Mouse (Mus musculus): ENCODE measurements around the gene Gm3880.
A peak's percentile ranks its signal among the peaks of the same experiment; 100 is the strongest.
"Not testable (repeated sequence)": the region's sequence is repeated elsewhere in the genome, so short reads cannot be mapped to it uniquely, and the experiment has no call there.

The Gm3880 gene

GRCm38 (mm10) chrX:102686872-102687271 is at the start of gene Gm3880:
Gm3880 (minus strand) TSS chrX:102686972.
- DNase-seq (ENCODE audit: low read depth, low spot score), result not testable (repeated sequence)

GRCm38 (mm10) chrX:102724226-102724625 is 37.5 kb upstream of the Gm3880 start:
- DNase-seq (ENCODE audit: low read depth, low spot score), result not testable (repeated sequence)

- not testable (repeated sequence) for DNase-seq (ENCODE audit: low read depth, low spot score)
Observed at GRCm38 (mm10) chrX:102707535-102707934, 20.8 kb upstream of the Gm3880 start, which contains the start of the genes Gm9112 and Dmrtc1b. Gm9112 (minus strand) TSS chrX:102707635. Dmrtc1b (plus strand) TSS chrX:102707865.

- peak; percentile 4 for DNase-seq (ENCODE audit: low read depth, low spot score)
Observed at GRCm38 (mm10) chrX:102700636-102701035, 13.9 kb upstream of the Gm3880 start.

GRCm38 (mm10) chrX:102689252-102689651 is 2.5 kb upstream of the Gm3880 start:
- not testable (repeated sequence) for DNase-seq (ENCODE audit: low read depth, low spot score)

GRCm38 (mm10) chrX:102684706-102685105 is 2.1 kb downstream of the Gm3880 start:
- not testable (repeated sequence) for DNase-seq (ENCODE audit: low read depth, low spot score)

- no peak for DNase-seq (ENCODE audit: low read depth, low spot score)
Observed at GRCm38 (mm10) chrX:102666641-102667040, 20.1 kb downstream of the Gm3880 start.

GRCm38 (mm10) chrX:102660712-102661111 is 26.1 kb downstream of the Gm3880 start:
- DNase-seq (ENCODE audit: low read depth, low spot score), result no peak

- no peak for DNase-seq (ENCODE audit: low read depth, low spot score)
Observed at GRCm38 (mm10) chrX:102645691-102646090, 41.1 kb downstream of the Gm3880 start.

GRCm38 (mm10) chrX:102645146-102645545 is 41.6 kb downstream of the Gm3880 start:
- no peak for DNase-seq (ENCODE audit: low read depth, low spot score)

GRCm38 (mm10) chrX:102644573-102644951 is 42.2 kb downstream of the Gm3880 start:
- no peak for DNase-seq (ENCODE audit: low read depth, low spot score)

GRCm38 (mm10) chrX:102643823-102644572 is 42.8 kb downstream of the Gm3880 start, which contains the start of gene Phka1:
Phka1 (minus strand) TSS chrX:102644246.
- peak; percentile 27 for DNase-seq (ENCODE audit: low read depth, low spot score)
